ENCODE assay signal across 15 mouse cellular contexts in genomic region chr12:71813761-71814160, GRCm38 (mm10). TPM values are rescaled to one million over a fixed set of nuclear protein-coding genes. Genes with fewer than 3 reads are reported as not detected.
DNase-seq lines count a peak whose midpoint lies in the region; ATAC-seq lines count a peak whose summit lies in the region.
"Had no signal": no experiment of that assay in that cellular context is flagged by ENCODE, and none has a peak within 500 bp of the region (broad histone marks: within the 10 kb centered on the region; RNA-seq: fewer than 3 reads in every experiment).

No protein-coding gene starts in this region.

- no peak overlapping the region for H3K4me3 ChIP-seq in heart, embryonic 13.5 days
- no peak overlapping the region for H3K4me3 ChIP-seq in midbrain, embryonic 10.5 days
- no peak overlapping the region for H3K4me3 ChIP-seq in midbrain, embryonic 11.5 days (ENCODE audit: low read depth, low read length)
- no peak overlapping the region for H3K4me3 ChIP-seq in liver, embryonic 12.5 days
- H3K4me3 ChIP-seq: midbrain, embryonic 15.5 days had no signal

- DNase-seq in adrenal gland, postnatal 14 days: peak; percentile 43
- DNase-seq in adrenal gland, adult 8-10 months: no peak
- DNase-seq in heart, adult 18-20 months: no peak
- no peak for DNase-seq in midbrain, embryonic 10.5 days (ENCODE audit: low spot score)
- no peak for DNase-seq in midbrain, embryonic 11.5 days (ENCODE audit: low spot score, missing footprints)
- DNase-seq: cerebellum, adult 18-20 months; cerebellum, postnatal 36 days; gastrocnemius, postnatal 10 days; liver; lung, adult 2 months; thymus, postnatal 36 days had no signal

- H3K4me2 ChIP-seq in heart, embryonic 13.5 days: no peak overlapping the region
- no peak overlapping the region for H3K4me2 ChIP-seq in midbrain, embryonic 11.5 days
- H3K4me2 ChIP-seq in liver, embryonic 12.5 days: no peak overlapping the region
- H3K4me2 ChIP-seq: midbrain, embryonic 15.5 days had no signal

- H3K27ac ChIP-seq in heart, embryonic 13.5 days (replicated peaks): peak overlapping the region; percentile 16; the same call in 1 of the 2 replicates
- H3K27ac ChIP-seq in midbrain, embryonic 10.5 days (replicated peaks): peak overlapping the region; percentile 13; the same call in 1 of the 2 replicates
- H3K27ac ChIP-seq in midbrain, embryonic 11.5 days (ENCODE audit: low read depth, low read length): no peak overlapping the region
- H3K27ac ChIP-seq in liver, embryonic 12.5 days: no peak overlapping the region
- H3K27ac ChIP-seq: midbrain, embryonic 15.5 days had no signal

- H3K36me3 ChIP-seq in heart, embryonic 13.5 days: no peaks in the 10 kb centered on the region
- H3K36me3 ChIP-seq in midbrain, embryonic 10.5 days: no peaks in the 10 kb centered on the region
- no peaks in the 10 kb centered on the region for H3K36me3 ChIP-seq in midbrain, embryonic 11.5 days (ENCODE audit: control insufficient read depth, insufficient read depth, low read length)
- no peaks in the 10 kb centered on the region for H3K36me3 ChIP-seq in liver, embryonic 12.5 days
- H3K36me3 ChIP-seq: midbrain, embryonic 15.5 days had no signal

- no peak for ATAC-seq in heart, embryonic 13.5 days (ENCODE audit: extremely low read depth, insufficient number of reproducible peaks, low FRiP score, low TSS enrichment)
- no peak for ATAC-seq in midbrain, embryonic 11.5 days (ENCODE audit: low FRiP score)
- ATAC-seq in liver, embryonic 12.5 days: no peak
- ATAC-seq: midbrain, embryonic 15.5 days had no signal

- WGBS in heart, embryonic 13.5 days: 24% methylated on average over 7 of the region's 7 CpGs
- 57% methylated on average over 7 of the region's 7 CpGs for WGBS in midbrain, embryonic 10.5 days
- 50% methylated on average over 7 of the region's 7 CpGs for WGBS in midbrain, embryonic 11.5 days
- WGBS in liver, embryonic 12.5 days (ENCODE audit: insufficient replicate concordance): 48% methylated on average over 7 of the region's 7 CpGs

- peak overlapping the region; percentile 55 for H3K9ac ChIP-seq in heart, embryonic 13.5 days
- no peak overlapping the region for H3K9ac ChIP-seq in midbrain, embryonic 11.5 days (ENCODE audit: low read length)
- H3K9ac ChIP-seq in liver, embryonic 12.5 days: no peak overlapping the region
- H3K9ac ChIP-seq: midbrain, embryonic 15.5 days had no signal

- H3K4me1 ChIP-seq in heart, embryonic 13.5 days: peaks cover 30% of the 10 kb centered on the region
- peaks cover 7% of the 10 kb centered on the region for H3K4me1 ChIP-seq in midbrain, embryonic 10.5 days
- no peaks in the 10 kb centered on the region for H3K4me1 ChIP-seq in midbrain, embryonic 11.5 days (ENCODE audit: control insufficient read depth, insufficient read depth, low read length)
- H3K4me1 ChIP-seq in liver, embryonic 12.5 days: no peaks in the 10 kb centered on the region
- H3K4me1 ChIP-seq: midbrain, embryonic 15.5 days had no signal

- no peaks in the 10 kb centered on the region for H3K9me3 ChIP-seq in heart, embryonic 13.5 days
- no peaks in the 10 kb centered on the region for H3K9me3 ChIP-seq in midbrain, embryonic 10.5 days (replicated peaks)
- no peaks in the 10 kb centered on the region for H3K9me3 ChIP-seq in midbrain, embryonic 11.5 days (ENCODE audit: control insufficient read depth, low read length)
- H3K9me3 ChIP-seq in liver, embryonic 12.5 days (replicated peaks): no peaks in the 10 kb centered on the region
- H3K9me3 ChIP-seq: midbrain, embryonic 15.5 days had no signal

- no peaks in the 10 kb centered on the region for H3K27me3 ChIP-seq in heart, embryonic 13.5 days (replicated peaks)
- no peaks in the 10 kb centered on the region for H3K27me3 ChIP-seq in midbrain, embryonic 10.5 days (ENCODE audit: low read depth, poor library complexity, severe bottlenecking)
- no peaks in the 10 kb centered on the region for H3K27me3 ChIP-seq in midbrain, embryonic 11.5 days (ENCODE audit: control insufficient read depth, insufficient read depth, low read length)
- H3K27me3 ChIP-seq in liver, embryonic 12.5 days (replicated peaks): no peaks in the 10 kb centered on the region
- H3K27me3 ChIP-seq: CH12.LX; midbrain, embryonic 15.5 days had no signal

RNA-seq across cellular contexts. Expression of gene Daam1, which starts 17.1 kb away (rescaled TPM):
- total RNA-seq in adrenal gland, postnatal 14 days (2021): 20.1 and 22.3 TPM in 2 replicates
- total RNA-seq in adrenal gland, adult 8-10 months (2022): 10 to 100 TPM; 22.6 to 28.0 (median 26.9) TPM
- polyA plus RNA-seq in heart, embryonic 13.5 days (2015; fragmentation: Nextera tagmentation; extraction: Ambion mirVana): 18.5 and 18.6 TPM in 2 replicates
- total RNA-seq in heart, adult 18-20 months (2021): 10 to 100 TPM; 61.3 to 70.5 TPM
- polyA plus RNA-seq in midbrain, embryonic 10.5 days (2016; fragmentation: Nextera tagmentation; extraction: Ambion mirVana): 9.3 and 10.1 TPM in 2 replicates
- 19.9 and 22.5 TPM in 2 replicates for polyA plus RNA-seq in midbrain, embryonic 11.5 days (2014; fragmentation: Nextera tagmentation; extraction: Ambion mirVana)
- 10.7 and 11.2 TPM in 2 replicates for polyA plus RNA-seq in liver, embryonic 12.5 days (2016; fragmentation: Nextera tagmentation; extraction: Ambion mirVana)

Comparison
In these comparisons a context has a peak if more than half of its experiments do, and no peak if none do; other contexts are left out.
1. H3K27ac ChIP-seq: peak in heart, embryonic 13.5 days (single experiment) and midbrain, embryonic 10.5 days (single experiment); none in midbrain, embryonic 11.5 days (single experiment) and liver, embryonic 12.5 days (single experiment).